Comparison of ENCODE assay signal across 11 mouse cellular contexts in genomic region chr9:57206896-57207295, GRCm38 (mm10).
"Had no signal": no experiment of that assay in that cellular context is flagged by ENCODE, and none has a peak within 500 bp of the region (broad histone marks: within the 10 kb centered on the region; RNA-seq: fewer than 3 reads in every experiment).

No protein-coding gene starts in this region.

- DNase-seq: right cerebral cortex, adult 18-20 months; right cerebral cortex, postnatal 14 days; right cerebral cortex, postnatal 25 days; right cerebral cortex, postnatal 4 days; spleen, adult 18-20 months; thymus, adult 18-20 months; thymus, adult 2 months; thymus, postnatal 14 days; thymus, postnatal 25 days; thymus, postnatal 36 days; thymus, postnatal 4 days had no signal
